Mouse (Mus musculus) liver, adult 2 months (tissue): ENCODE measurements around the gene Rxfp4. TPM values are rescaled to one million over a fixed set of nuclear protein-coding genes. Genes with fewer than 3 reads are reported as not detected.

Experiments
- DNase-seq: peaks from one replicate; pipeline ENCODE4 v3.0.0-alpha.2; 2011; ENCODE audit warnings: low read depth, low spot score; ENCODE audit errors: extremely low read depth
- H3K27ac ChIP-seq: fragments of 200-500 bp; replicated peaks from 2 replicates; pipeline ENCODE4 v1.5.1; 2012; ENCODE audit warnings: low read depth, mild to moderate bottlenecking, control low read depth, inconsistent platforms, low read length; ENCODE audit not compliant: insufficient read depth
- H3K27me3 ChIP-seq: fragments of 200-500 bp; 2 replicates; pipeline ENCODE4 v1.6.1; 2012; ENCODE audit warnings: mild to moderate bottlenecking, moderate library complexity, low read length, inconsistent platforms; ENCODE audit not compliant: control insufficient read depth, insufficient read depth
- H3K36me3 ChIP-seq: fragments of 200-500 bp; 2 replicates; pipeline ENCODE4 v1.6.1; 2012; ENCODE audit warnings: low read length, inconsistent platforms; ENCODE audit not compliant: control insufficient read depth, insufficient read depth
- H3K4me1 ChIP-seq: fragments of 200-500 bp; 2 replicates; pipeline ENCODE4 v1.6.1; 2011; ENCODE audit warnings: low read length; ENCODE audit not compliant: control insufficient read depth, insufficient read depth
- H3K4me3 ChIP-seq: fragments of 200-500 bp; 2 replicates; pipeline ENCODE4 v1.5.1; 2011; ENCODE audit warnings: low read depth, mild to moderate bottlenecking, control low read depth, low read length, moderate library complexity; ENCODE audit not compliant: insufficient read depth
- H3K79me2 ChIP-seq: fragments of 200-500 bp; 2 replicates; pipeline ENCODE4 v1.6.1; 2012; ENCODE audit warnings: inconsistent platforms, mild to moderate bottlenecking, low read length, moderate library complexity; ENCODE audit not compliant: control insufficient read depth, insufficient read depth
- H3K9ac ChIP-seq: fragments of 200-500 bp; 2 replicates; pipeline ENCODE4 v1.6.1; 2012; ENCODE audit warnings: low read depth, mild to moderate bottlenecking, control low read depth, inconsistent platforms, low read length
- CTCF ChIP-seq: fragments of 200-500 bp; IDR thresholded peaks from 2 replicates; pipeline ENCODE4 v1.5.1; 2011; ENCODE audit warnings: low read depth, low read length, control low read depth
- POLR2A ChIP-seq: fragments of 200-500 bp; IDR thresholded peaks from 2 replicates; pipeline ENCODE4 v1.6.1; 2011; ENCODE audit warnings: low read length, control low read depth; ENCODE audit not compliant: insufficient read depth; ENCODE audit errors: extremely low read depth
- WGBS: fragments of 180-500 bp; shearing (Covaris S2); methylation state at CpG from one replicate; pipeline ENCODE4 v1.1.7; 2018; 5-methylcytosine and 5-hydroxymethylcytosine counted together
- polyA plus RNA-seq: library from polyadenylated mRNA; depleted of rRNA; stranded (reverse); fragments of >200 nt; gene quantifications from 2 replicates; pipeline ENCODE4 v1.2.3, GENCODE M21; 2012
- total RNA-seq: library from RNA; depleted of rRNA; stranded (reverse); fragments of >200 nt; gene quantifications from 2 replicates; pipeline ENCODE4 v1.2.3, GENCODE M21; 2014

Rxfp4 gene
- total and polyA plus RNA-seq, 2 experiments: not detected

- Histone ChIP-seq H3K27ac (no peak overlapping the region), H3K27me3 (no peaks in the 10 kb centered on the region), H3K4me1 (no peaks in the 10 kb centered on the region), H3K4me3 (no peak overlapping the region), H3K36me3 (no peaks in the 10 kb centered on the region), H3K79me2 (no peaks in the 10 kb centered on the region), H3K9ac (no peak overlapping the region)
- peak; percentile 55 for DNase-seq
- WGBS: 55% methylated on average over 4 of the region's 4 CpGs
- no peak for TF ChIP-seq CTCF
- no peak for TF ChIP-seq POLR2A
Measured at GRCm38 (mm10) chr3:88654621-88655020, 1.7 kb upstream of the Rxfp4 start.

- H3K27ac ChIP-seq: no peak overlapping the region
- no peaks in the 10 kb centered on the region for H3K4me1 ChIP-seq
- WGBS: 76% methylated on average over 6 of the region's 6 CpGs
- H3K9ac ChIP-seq: no peak overlapping the region
- TF ChIP-seq POLR2A: no peak
- TF ChIP-seq CTCF: no peak
- no peaks in the 10 kb centered on the region for H3K27me3 ChIP-seq
- H3K4me3 ChIP-seq: no peak overlapping the region
- no peaks in the 10 kb centered on the region for H3K36me3 ChIP-seq
- DNase-seq: no peak
- no peaks in the 10 kb centered on the region for H3K79me2 ChIP-seq
Measured at GRCm38 (mm10) chr3:88653516-88654370, 801 bp upstream of the Rxfp4 start.

- Histone ChIP-seq H3K27me3 (no peaks in the 10 kb centered on the region), H3K79me2 (no peaks in the 10 kb centered on the region), H3K36me3 (no peaks in the 10 kb centered on the region), H3K9ac (no peak overlapping the region), H3K27ac (no peak overlapping the region), H3K4me1 (no peaks in the 10 kb centered on the region), H3K4me3 (no peak overlapping the region)
- DNase-seq: no peak
- 77% methylated on average over 18 of the region's 18 CpGs for WGBS
- TF ChIP-seq POLR2A: no peak
Measured at GRCm38 (mm10) chr3:88651669-88652618, 998 bp downstream of the Rxfp4 start.

- no peaks in the 10 kb centered on the region for H3K79me2 ChIP-seq
Measured at GRCm38 (mm10) chr3:88650713-88651504, 2.0 kb downstream of the Rxfp4 start.

GRCm38 (mm10) chr3:88649967-88650366 lies 3.0 kb downstream of the Rxfp4 start:
- 93% methylated on average over 13 of the region's 13 CpGs for WGBS
- Histone ChIP-seq H3K4me1 (no peaks in the 10 kb centered on the region), H3K36me3 (no peaks in the 10 kb centered on the region; the same call in 1 of the 2 replicates), H3K27ac (no peak overlapping the region), H3K79me2 (no peaks in the 10 kb centered on the region), H3K9ac (no peak overlapping the region), H3K27me3 (no peaks in the 10 kb centered on the region), H3K4me3 (no peak overlapping the region)
- no peak for DNase-seq
- TF ChIP-seq POLR2A (no peak), CTCF (no peak)

More at GRCm38 (mm10) chr3:88650713-88651504, 2.0 kb downstream of the Rxfp4 start:
- no peak for DNase-seq
- no peak overlapping the region for H3K9ac ChIP-seq
- no peaks in the 10 kb centered on the region for H3K36me3 ChIP-seq
- H3K4me1 ChIP-seq: no peaks in the 10 kb centered on the region
- no peaks in the 10 kb centered on the region for H3K27me3 ChIP-seq
- no peak overlapping the region for H3K27ac ChIP-seq
- no peak overlapping the region for H3K4me3 ChIP-seq
- WGBS: 70% methylated on average over 13 of the region's 13 CpGs
- no peak for TF ChIP-seq POLR2A
- TF ChIP-seq CTCF: no peak
